Mouse (Mus musculus): ENCODE data around the gene Sipa1l1. TPM values are rescaled to one million over a fixed set of nuclear protein-coding genes. Genes with fewer than 3 reads are reported as not detected.
"Not testable (repeated sequence)": the region's sequence is repeated elsewhere in the genome, so short reads cannot be mapped to it uniquely, and the experiment has no call there.

Gene Sipa1l1
- polyA plus RNA-seq, 1 experiment from 2014 or later, result 39.8 TPM

DNA sequence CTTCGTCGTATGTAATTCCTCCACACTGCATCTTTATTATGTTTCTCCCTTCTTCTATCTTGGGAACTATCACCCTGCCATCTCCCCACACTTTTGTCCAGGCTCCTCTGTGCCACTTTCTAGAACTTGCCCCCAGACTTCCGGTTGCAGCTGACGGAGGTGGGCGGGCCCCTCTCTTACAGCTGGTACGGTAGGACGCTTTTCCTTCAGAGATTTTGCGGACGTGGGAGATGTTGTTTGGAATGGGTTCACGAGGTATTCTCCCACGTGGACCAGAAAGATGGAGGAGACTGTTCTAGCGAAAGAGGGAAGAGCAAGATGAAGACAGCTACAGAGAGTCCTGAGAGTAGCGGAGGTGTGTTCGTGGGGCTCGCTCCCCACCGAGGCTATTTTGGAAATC lies 10.6 kb upstream of the Sipa1l1 start:
- no peak for ATAC-seq (replicated peaks; ENCODE audit: low FRiP score)
- 95% methylated on average over 16 of the region's 16 CpGs for WGBS

DNA sequence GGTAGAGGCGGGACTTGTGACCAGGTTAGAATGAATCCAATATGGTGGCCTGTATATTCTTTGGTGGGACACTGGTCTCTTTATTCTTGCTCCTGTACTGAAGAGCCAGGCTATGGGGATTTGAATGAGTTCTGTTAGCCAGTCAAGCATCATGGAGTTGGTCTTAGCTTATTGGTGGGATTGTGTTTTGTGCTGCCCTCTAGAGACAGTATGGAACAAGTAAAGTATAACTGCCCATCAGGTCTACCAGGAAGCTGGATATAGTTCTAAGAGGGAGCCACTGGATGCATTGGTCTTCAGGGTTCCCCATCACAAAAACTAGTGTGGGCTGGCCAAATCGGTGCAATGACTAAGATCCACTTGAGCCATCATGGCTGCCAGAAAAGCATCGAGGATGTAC lies 9.7 kb upstream of the Sipa1l1 start:
- Histone ChIP-seq H3K4me1 (no peaks in the 10 kb centered on the region), H3K4me3 (replicated peaks) (no peak overlapping the region), H3K9me3 (replicated peaks) (no peaks in the 10 kb centered on the region), H3K27me3 (no peaks in the 10 kb centered on the region), H3K4me2 (no peak overlapping the region), H3K9ac (no peak overlapping the region), H3K27ac (no peak overlapping the region), H3K36me3 (no peaks in the 10 kb centered on the region)
- 99% methylated on average over 3 of the region's 3 CpGs for WGBS
- ATAC-seq (replicated peaks; ENCODE audit: low FRiP score), result no peak

More for the DNA sequence above, 10.6 kb upstream of the Sipa1l1 start:
- Histone ChIP-seq H3K36me3 (no peaks in the 10 kb centered on the region), H3K9me3 (replicated peaks) (no peaks in the 10 kb centered on the region), H3K27ac (no peak overlapping the region), H3K4me1 (no peaks in the 10 kb centered on the region), H3K4me2 (no peak overlapping the region), H3K4me3 (replicated peaks) (no peak overlapping the region), H3K9ac (no peak overlapping the region), H3K27me3 (no peaks in the 10 kb centered on the region)

DNA sequence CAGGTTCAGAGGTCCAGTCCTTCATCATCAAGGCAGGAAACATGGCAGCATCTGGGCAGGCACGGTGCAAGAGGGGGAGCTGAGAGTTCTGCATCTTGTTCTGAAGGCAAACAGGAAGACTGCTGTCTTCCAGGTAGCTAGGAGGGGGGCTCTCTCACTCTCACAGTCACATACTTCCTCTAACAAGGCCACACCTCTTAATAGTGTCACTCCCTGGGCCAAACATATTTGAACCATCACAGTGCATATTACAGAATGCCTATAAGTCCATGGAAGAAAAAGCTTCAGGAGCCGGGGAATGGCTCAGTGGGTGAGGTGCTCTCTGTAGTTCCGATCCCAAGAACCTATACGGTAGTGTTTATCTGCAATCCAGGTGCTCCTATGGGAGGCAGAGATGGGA lies 3.5 kb upstream of the Sipa1l1 start:
- ATAC-seq (replicated peaks; ENCODE audit: low FRiP score), result no peak
- WGBS, result 77% methylated on average over 4 of the region's 4 CpGs
- Histone ChIP-seq H3K27me3 (no peaks in the 10 kb centered on the region), H3K9ac (no peak overlapping the region), H3K9me3 (replicated peaks) (no peaks in the 10 kb centered on the region), H3K4me2 (peak overlapping the region; percentile 51; the same call in 1 of the 2 replicates), H3K4me1 (peaks cover 16% of the 10 kb centered on the region), H3K36me3 (no peaks in the 10 kb centered on the region), H3K4me3 (replicated peaks) (no peak overlapping the region), H3K27ac (no peak overlapping the region)

DNA sequence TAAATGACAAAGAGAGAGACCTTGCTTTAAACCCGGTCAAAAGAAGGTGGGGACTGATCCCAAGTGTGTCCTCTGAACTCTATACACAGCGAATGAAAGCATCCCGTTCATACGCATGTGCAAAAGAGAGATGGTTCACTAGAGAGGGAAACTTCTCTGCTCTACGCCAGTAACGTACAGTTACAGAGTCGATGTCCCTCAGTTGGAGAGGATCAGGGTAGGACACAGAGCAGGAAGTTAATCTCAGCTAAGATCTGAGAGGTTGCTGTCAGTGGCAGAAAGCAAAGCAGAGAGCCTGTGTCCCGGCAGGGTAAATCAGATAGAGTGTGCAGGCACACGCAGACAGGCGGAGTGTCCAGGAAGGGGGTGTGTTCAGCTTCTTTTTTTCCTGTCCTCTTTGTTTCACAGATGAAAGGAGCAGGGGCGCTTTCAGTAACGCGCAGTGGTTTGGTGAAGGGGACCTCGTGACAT lies 3.0 kb upstream of the Sipa1l1 start:
- 19% methylated on average over 14 of the region's 14 CpGs for WGBS
- peak overlapping the region; percentile 15 for H3K4me3 ChIP-seq (replicated peaks)
- no peak for ATAC-seq (replicated peaks; ENCODE audit: low FRiP score)

DNA sequence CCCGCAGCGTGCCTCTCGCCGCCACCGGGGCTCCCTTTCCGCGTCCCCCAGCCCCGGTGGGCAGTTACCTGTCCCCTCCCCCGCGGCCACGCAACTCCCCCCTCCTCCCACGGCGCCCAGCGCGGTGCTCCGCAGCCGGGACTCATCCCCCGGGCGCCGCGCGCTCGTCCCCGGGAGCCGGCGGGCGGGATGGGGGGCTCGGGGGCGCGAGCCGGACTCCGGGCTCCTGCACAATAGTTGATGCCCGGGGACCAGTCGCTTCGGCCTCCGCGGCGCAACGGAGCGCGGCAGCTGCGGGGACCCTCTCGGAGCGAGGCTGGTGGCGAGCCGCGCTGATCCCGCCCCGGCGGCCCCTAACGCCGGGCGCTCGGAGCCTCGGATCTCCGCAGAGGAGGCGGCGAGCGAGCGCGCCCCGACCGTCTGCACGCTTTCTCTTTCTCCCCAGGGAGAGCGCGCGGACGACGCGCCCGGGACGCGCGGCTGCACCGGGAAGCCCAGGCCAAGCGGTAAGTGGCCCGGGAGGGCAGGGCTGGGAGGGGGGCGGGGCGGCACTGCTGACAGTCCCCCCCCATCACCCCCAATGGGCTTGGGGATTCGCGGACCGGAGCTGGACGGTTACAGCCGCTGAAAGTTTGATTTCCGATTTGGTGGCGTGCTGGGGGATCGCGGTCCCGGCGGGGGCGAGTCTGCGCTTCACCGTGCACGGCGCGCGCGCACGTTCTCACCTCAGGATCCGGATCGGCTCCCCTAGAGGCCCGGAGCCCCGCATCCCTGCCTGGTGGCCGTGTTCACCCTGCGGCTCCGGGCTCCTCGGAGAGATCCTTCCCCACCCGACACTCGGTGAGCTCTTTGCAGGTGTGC lies 681 bp downstream of the Sipa1l1 start:
- H3K4me2 ChIP-seq, result peak overlapping the region; percentile 86
- H3K4me1 ChIP-seq, result peaks cover 52% of the 10 kb centered on the region
- ATAC-seq (replicated peaks; ENCODE audit: low FRiP score), result peak; percentile 81
- H3K4me3 ChIP-seq (replicated peaks), result peak overlapping the region; percentile 87
- H3K9me3 ChIP-seq (replicated peaks), result no peaks in the 10 kb centered on the region
- peak overlapping the region; percentile 94 for H3K9ac ChIP-seq
- peak overlapping the region; percentile 96 for H3K27ac ChIP-seq
- H3K36me3 ChIP-seq, result no peaks in the 10 kb centered on the region
- no peaks in the 10 kb centered on the region for H3K27me3 ChIP-seq
- WGBS, result under 1% methylated on average over 80 of the region's 109 CpGs

More for the DNA sequence above, 3.0 kb upstream of the Sipa1l1 start:
- Histone ChIP-seq H3K27me3 (no peaks in the 10 kb centered on the region), H3K36me3 (no peaks in the 10 kb centered on the region), H3K4me1 (peaks cover 19% of the 10 kb centered on the region), H3K9me3 (replicated peaks) (no peaks in the 10 kb centered on the region), H3K27ac (no peak overlapping the region), H3K4me2 (peak overlapping the region; percentile 51), H3K9ac (0 out of 2 replicates have a peak overlapping the region, but pooled peaks have one; percentile 14)

DNA sequence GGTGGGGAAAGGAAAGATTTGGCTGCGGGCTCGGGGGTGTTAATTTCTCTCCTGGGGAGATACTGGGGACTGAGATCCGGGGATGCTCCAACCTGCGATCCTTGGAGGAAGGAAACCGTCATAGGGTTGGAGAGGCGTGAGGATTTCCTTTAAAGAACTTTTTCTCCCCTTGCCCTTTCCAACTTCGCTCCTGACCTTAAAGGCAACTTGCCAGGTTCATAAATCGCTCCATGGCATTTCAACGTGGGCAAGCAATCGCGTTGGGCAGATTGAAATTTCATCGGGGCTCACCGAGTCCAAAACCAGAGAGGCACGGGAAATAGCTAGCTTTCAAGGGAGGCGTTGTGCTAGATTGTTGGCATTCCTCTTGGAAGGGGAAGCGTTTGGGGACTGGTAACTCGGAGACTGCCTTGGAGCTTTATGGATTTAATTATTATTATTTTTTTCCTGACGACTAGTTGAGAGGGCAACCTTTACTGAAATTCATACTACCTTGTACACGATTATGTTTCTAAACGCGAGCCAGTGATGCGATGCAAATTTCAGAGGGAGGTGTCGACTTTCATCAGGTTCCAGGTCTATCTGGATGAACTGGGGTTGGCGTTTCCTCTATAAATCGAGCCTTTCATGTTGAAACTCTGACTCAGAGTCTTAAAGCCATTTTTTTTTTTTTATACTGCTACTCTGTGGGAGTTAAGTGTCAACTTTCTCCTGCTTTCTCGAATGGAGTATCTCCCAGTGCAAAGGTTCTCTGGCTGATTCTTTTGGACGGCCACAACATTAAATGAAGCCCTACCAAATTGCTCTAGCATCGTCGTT lies 1.6 kb downstream of the Sipa1l1 start:
- no peak for ATAC-seq (replicated peaks; ENCODE audit: low FRiP score)
- Histone ChIP-seq H3K4me3 (replicated peaks) (peak overlapping the region; percentile 87), H3K4me1 (peaks cover 56% of the 10 kb centered on the region), H3K4me2 (peak overlapping the region; percentile 86), H3K36me3 (no peaks in the 10 kb centered on the region), H3K27me3 (no peaks in the 10 kb centered on the region), H3K9me3 (replicated peaks) (no peaks in the 10 kb centered on the region), H3K9ac (peak overlapping the region; percentile 94), H3K27ac (peak overlapping the region; percentile 96)
- WGBS, result under 1% methylated on average over 29 of the region's 29 CpGs

DNA sequence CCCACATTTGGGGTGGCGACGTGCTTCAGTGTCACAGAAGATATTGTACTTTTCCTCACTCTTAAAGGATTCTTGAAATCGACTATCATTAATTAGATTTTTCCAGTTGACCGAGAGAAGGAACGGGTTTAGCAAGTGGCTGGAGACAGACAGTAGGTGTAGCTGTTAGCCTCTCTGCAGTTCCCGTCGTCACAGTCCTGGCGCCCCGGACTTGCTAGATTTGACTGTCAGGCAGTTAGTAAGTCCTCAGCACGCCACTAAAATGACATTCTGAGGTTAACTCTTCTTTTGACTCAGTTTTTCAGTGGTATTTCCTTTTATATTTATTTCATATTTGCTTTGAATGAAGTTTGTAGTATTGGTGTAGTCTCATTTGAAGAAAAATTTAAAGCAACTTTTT lies 2.5 kb downstream of the Sipa1l1 start:
- H3K4me3 ChIP-seq (replicated peaks), result peak overlapping the region; percentile 87
- no peak for ATAC-seq (replicated peaks; ENCODE audit: low FRiP score)
- H3K27me3 ChIP-seq, result no peaks in the 10 kb centered on the region
- peak overlapping the region; percentile 96; the same call in 1 of the 2 replicates for H3K27ac ChIP-seq
- WGBS, result 16% methylated on average over 10 of the region's 10 CpGs
- peaks cover 47% of the 10 kb centered on the region for H3K4me1 ChIP-seq
- H3K4me2 ChIP-seq, result peak overlapping the region; percentile 86
- H3K9ac ChIP-seq, result no peak overlapping the region; the same call in 1 of the 2 replicates
- H3K9me3 ChIP-seq (replicated peaks), result no peaks in the 10 kb centered on the region
- H3K36me3 ChIP-seq, result no peaks in the 10 kb centered on the region

DNA sequence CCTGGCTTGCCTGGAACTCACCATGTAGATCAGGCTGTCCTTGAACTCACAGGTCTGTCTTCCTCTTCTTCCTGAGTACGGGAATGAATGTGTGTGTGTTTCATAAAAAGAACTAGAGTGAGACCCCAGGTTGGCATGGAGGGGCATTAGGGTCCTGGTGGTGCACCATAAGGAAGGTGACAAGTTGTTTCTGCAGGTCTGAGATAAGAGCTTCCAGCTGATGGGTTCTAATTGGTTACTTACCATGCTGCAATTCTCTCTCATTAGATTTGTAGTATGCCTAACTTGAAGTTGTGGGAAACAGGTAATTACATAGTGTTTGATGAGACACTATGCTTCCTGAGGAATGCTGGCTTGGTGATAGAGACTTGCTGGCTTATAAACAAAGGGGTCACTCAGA lies 4.5 kb downstream of the Sipa1l1 start:
- peaks cover 48% of the 10 kb centered on the region for H3K4me1 ChIP-seq
- ATAC-seq (replicated peaks; ENCODE audit: low FRiP score), result no peak
- no peaks in the 10 kb centered on the region for H3K36me3 ChIP-seq
- no peaks in the 10 kb centered on the region for H3K9me3 ChIP-seq (replicated peaks)
- H3K27ac ChIP-seq, result no peak overlapping the region
- no peak overlapping the region for H3K4me3 ChIP-seq (replicated peaks)
- WGBS, result 79% methylated on average over 1 of the region's 1 CpGs
- H3K4me2 ChIP-seq, result no peak overlapping the region
- H3K9ac ChIP-seq, result no peak overlapping the region
- no peaks in the 10 kb centered on the region for H3K27me3 ChIP-seq

DNA sequence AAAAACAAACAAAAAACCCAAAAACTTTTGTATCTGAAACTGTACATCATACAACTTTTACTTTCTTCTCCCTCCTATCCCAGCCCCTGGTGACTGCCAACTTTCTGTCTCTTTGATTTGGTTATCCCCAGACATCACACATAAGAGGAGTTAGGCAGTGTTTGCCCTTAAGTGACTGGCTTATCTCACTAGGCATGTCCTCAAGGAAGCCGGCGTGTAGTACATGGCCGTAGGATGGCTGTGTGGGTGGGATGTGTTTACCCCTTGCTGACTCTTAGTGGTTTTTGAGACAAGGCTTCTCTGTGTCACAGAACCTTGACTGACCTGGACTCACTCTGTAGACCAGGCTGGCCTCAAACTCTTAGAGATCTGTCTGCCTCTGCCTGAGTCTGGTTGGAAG lies 6.6 kb downstream of the Sipa1l1 start:
- no peak overlapping the region for H3K4me3 ChIP-seq (replicated peaks)
- 85% methylated on average over 3 of the region's 3 CpGs for WGBS

DNA sequence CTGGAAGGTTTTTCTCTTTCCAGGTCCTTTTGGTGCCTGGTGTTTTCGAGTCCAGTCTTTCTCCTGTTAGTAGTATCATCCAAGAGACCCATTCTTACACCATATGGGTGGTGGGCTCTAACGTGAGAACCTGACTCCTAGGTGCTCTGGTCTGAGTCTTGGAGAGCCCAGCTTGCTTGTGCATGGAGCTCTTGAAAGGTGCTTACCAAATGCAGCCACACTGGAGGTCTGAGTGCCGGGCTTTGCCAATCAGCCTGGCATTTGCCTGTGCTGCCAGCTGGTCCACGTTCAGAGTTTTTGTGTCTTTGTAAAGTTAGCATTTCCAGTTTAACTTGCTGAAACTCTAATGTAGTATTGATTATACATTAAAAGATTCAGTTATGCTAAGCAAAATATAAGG lies 9.5 kb downstream of the Sipa1l1 start:
- ATAC-seq (replicated peaks; ENCODE audit: low FRiP score), result no peak
- Histone ChIP-seq H3K4me3 (replicated peaks) (no peak overlapping the region), H3K27ac (no peak overlapping the region), H3K4me2 (no peak overlapping the region), H3K36me3 (peaks cover 21% of the 10 kb centered on the region), H3K9ac (no peak overlapping the region), H3K9me3 (replicated peaks) (no peaks in the 10 kb centered on the region), H3K4me1 (peaks cover 22% of the 10 kb centered on the region), H3K27me3 (no peaks in the 10 kb centered on the region)
- WGBS, result 85% methylated on average over 4 of the region's 4 CpGs

More for the DNA sequence above, 6.6 kb downstream of the Sipa1l1 start:
- no peaks in the 10 kb centered on the region for H3K27me3 ChIP-seq
- ATAC-seq (replicated peaks; ENCODE audit: low FRiP score), result no peak
- no peak overlapping the region for H3K9ac ChIP-seq
- no peaks in the 10 kb centered on the region for H3K9me3 ChIP-seq (replicated peaks)
- peaks cover 46% of the 10 kb centered on the region for H3K4me1 ChIP-seq
- no peak overlapping the region for H3K4me2 ChIP-seq
- H3K36me3 ChIP-seq, result no peaks in the 10 kb centered on the region
- H3K27ac ChIP-seq, result no peak overlapping the region

DNA sequence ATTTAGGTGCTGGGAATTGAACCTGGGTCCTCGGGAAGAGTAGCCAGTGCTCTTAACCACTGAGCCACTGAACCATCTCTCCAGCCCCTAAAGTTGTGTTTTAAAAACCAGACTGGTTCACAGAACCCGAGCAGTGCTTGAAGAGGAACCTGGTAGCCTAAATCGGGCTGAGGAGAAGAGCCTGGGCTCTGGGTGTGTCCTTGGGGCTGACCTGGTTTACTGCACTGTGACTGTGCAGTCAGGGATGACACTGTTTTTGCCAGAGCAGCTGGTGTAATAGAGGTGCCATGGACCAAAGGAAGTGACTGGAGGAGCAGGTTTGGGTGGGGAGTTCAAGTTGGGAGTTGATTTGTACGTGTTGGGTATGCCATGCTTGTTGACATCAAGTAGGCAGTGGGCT lies 10.5 kb downstream of the Sipa1l1 start:
- Histone ChIP-seq H3K9me3 (replicated peaks) (no peaks in the 10 kb centered on the region), H3K27me3 (no peaks in the 10 kb centered on the region), H3K27ac (no peak overlapping the region), H3K4me1 (peaks cover 12% of the 10 kb centered on the region), H3K4me2 (no peak overlapping the region), H3K4me3 (replicated peaks) (no peak overlapping the region), H3K9ac (no peak overlapping the region), H3K36me3 (peaks cover 22% of the 10 kb centered on the region)
- WGBS, result 85% methylated on average over 4 of the region's 4 CpGs
- no peak for ATAC-seq (replicated peaks; ENCODE audit: low FRiP score)

DNA sequence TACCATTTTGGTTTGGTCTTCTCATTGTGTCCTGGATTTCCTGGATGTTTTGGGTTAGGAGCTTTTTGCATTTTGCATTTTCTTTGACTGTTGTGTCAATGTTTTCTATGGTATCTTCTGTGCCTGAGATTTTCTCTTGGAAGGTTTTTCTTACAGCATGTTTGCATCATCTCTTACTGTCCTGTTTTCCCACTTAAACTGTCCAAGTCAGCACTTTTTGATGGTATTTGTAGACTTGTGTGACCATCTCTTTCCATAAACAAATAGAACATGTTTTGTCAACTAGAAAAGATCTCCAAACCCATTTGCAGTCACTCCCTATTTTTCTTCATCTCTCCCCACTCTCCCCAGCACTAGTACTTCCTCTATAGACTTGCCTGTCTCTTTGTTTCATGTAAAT lies 17.0 kb downstream of the Sipa1l1 start:
- not testable (repeated sequence) for H3K4me3 ChIP-seq (replicated peaks); H3K27ac ChIP-seq; H3K9me3 ChIP-seq (replicated peaks); H3K27me3 ChIP-seq; H3K9ac ChIP-seq; ATAC-seq (replicated peaks; ENCODE audit: low FRiP score); H3K4me2 ChIP-seq
- H3K4me1 ChIP-seq, result peaks cover 46% of the 10 kb centered on the region
- peaks cover 21% of the 10 kb centered on the region for H3K36me3 ChIP-seq

Measured in kidney, embryonic 15.5 days (tissue).